Mouse (Mus musculus): ENCODE results near the gene Dctn5.
"Not testable (repeated sequence)": the region's sequence is repeated elsewhere in the genome, so short reads cannot be mapped to it uniquely, and the experiment has no call there.

Gene Dctn5

DNA sequence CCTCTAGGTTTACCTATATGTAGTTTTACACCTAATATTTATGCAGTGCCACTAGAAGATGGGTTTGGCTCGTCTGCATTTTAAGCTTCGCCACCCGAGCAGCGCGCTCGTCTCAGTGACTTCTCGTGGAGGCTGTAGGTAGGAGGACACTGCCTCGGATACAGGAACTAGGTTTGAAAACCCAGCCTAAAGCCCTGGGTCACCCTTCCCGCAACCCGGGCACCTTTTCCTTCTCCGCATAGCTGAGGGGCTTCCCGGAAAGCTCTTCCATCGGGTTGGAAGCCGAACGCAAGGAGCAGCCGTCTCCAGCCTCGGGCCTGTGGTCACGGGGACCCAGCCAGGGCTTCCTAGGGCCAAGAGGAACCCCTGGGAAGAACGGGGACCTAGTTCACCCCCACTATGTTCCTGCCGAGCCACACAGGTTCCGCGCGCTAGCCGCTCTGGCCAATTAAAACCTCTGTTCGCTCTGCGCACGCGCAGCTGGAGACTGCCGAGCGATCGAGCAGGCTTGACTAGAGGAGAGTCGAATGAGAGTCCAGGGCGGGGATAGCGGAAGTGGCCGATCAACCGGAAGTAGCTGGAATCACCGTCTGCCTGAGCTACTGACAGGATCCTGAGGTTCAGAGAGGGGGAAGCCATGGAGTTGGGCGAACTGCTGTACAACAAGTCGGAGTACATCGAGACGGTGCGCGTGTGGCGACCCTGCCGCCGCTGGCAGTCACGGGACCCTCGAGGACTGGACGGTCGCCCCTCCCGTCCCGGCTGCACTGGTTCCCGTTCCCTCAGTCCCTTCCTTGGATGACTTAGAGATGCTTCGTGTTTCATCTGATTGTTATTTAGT, at the start of gene Dctn5, which contains the start of gene Palb2:
Dctn5 (plus strand) TSS at position 545 of the 841 bp plus-strand sequence.
Palb2 (minus strand) TSS at position 489 of the 841 bp plus-strand sequence.
- peak; percentile 95 for DNase-seq (ENCODE audit: low spot score)

DNA sequence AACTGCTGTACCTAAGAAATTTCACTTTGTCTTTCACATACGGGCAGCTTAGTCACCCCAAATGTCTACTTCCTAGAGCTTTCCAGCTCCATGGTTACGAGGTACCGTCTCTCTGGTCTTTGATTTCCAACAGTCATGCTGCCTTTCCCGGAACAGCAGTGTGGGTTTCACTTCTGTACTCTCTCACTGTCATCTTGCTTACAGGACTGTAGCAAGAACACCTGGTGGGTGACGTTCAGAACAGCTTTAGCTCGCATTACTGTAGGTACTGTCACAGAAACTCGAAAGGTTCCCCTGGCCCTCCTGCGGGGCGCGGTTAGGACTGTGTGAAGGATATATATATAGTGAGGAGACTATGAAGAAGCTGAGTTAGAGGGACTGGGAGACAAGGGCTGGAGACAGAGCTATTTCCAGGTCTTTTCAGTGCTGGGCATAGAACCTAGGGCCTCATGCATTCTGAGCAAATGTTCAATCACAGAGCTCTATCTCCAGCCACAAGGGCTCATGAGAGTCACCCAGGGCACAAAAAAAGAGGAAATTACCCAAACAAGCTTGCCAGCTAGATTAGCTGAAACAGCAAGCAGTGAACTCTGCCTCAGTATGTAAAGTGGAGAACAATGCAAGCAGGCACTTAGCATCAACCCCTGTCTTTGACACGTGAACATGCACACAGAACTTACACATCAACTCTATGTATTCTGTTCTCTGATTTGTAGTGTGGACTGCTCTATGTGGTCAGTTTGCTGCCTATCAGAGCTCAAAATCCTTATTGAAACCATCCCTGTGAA, 45.5 kb upstream of the Dctn5 start:
- DNase-seq (ENCODE audit: low spot score) = no peak

DNA sequence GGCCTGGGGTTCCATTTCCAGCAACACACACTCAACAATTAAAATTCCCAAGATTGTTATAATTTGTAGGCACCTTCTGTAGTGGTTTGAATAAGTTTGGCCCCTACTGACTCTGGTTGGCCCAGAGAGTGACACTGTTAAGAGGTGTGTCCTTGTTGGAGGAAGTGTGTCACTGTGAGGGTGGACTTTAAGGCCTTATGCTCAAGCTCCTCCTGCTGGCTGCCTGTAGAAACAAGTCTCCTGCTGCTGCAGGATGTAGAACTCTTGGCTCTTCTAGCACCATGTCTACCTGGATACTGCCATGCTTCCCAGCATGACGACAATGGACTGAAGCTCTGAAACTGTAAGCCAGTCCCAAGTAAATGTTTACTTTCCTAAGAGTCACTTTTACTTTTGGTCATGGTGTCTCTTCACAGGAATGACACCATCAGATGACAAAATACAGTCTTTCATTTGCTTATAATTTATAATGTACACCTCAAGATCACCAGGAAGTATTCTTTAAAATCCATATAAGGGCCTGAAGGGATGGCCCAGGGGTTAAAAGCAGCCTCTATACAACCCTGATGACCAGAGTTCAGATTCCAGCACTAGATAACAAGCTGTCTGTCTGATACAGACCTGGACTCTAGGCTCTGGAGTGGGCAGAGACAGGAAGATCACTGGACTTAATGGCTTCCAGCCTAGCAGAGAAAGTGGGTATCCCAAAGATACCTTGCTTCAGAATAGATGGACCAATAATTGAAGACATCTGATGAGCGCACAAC, 38.1 kb upstream of the Dctn5 start:
- DNase-seq (ENCODE audit: low spot score) = no peak

DNA sequence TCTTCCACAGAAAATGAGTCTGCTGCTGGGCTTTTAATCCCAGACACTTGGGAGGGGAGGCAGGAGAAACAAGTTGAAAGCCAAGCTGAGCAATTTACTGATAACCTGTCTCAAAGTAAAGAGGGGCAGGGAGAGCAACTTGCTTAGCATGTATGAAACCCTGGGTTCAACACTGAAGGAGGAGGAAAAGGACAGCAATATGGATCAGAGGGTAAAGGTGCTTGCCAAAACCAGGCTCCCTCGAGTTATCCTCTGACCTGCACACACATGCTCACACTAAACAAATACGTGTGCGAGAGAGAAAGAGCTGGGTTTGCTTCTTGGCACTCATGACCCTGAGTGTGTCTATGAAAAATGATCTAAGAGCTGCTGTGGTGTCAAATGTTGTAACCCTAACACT, 34.8 kb upstream of the Dctn5 start:
- no peak for DNase-seq (ENCODE audit: low spot score)

DNA sequence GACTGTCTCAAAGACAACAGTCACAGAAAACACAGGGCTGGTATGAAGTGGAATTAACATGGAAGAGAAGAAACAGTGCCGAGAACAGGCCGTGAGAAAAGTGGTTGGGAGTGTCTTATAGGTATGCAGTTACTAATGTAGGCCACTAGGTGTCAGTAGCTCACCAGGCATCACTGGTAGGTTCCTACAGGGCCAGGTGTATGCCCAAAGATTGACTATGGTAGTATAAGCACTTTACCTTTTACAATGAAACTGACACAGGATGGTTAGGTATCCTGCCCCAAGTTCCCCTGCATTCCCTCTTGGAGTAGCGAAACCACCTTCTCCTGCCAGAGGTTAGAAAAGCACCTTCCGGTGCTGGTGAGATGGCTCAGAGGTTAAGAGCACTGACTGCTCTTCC, 33.6 kb upstream of the Dctn5 start:
- DNase-seq (ENCODE audit: low spot score) = no peak

DNA sequence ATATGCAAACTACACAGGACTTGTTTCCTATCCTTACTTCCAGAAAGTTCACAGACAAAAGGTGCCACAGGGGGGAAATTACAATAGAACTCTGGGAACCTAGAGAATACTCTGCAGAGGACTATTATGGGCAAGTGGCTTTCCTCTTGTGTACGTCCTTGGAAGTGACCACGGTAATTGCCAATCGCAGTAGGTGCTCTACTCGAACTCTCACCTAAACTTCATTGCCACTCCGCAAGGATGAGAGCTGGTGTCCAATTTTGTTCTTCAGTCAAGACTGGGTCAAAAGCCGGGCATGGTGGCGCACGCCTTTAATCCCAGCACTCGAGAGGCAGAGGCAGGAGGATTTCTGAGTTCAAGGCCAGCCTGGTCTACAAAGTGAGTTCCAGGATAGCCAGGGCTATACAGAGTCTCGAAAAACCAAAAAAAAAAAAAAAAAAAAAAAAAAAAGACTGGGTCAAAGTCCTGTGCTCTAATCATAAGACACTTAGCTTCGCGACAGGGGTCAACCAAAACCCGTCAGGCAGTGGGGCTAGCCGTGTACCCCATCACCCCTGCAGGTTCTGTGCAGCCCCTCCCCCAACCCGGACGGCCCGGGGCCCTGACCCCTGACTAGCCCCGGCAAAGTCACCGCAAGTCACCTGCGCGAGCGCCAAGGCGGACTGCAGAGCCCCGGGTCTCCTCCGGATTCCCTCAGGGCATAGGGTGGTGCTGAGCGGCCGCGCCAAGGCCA, 31.7 kb upstream of the Dctn5 start:
- DNase-seq (ENCODE audit: low spot score) = not testable (repeated sequence)

DNA sequence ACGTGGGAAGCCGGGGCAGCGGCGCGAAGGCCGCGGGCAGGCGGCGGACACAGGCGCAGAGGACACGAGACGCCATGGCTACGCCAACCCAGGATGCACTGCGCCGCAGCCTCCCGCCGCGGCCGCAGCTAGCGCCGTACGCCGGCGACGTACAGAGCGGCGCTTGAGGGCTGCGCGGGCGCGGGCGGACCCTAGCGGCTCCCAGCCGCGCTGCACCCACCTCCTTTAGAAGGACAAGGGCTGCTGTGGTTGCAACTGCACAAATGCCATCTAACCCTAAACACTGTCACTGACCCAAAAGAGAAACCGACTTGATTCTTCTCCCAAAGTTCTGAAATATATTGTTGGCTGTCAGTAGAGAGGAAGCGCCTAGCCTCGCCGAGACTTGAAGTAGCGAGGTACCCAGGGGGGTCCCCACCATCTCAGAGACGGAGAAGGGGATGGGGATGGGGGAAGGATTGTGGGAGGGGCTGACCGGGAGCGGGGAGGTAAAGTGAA, 31.0 kb upstream of the Dctn5 start, which contains the start of gene Ndufab1:
Ndufab1 (minus strand) TSS at position 140 of the 498 bp plus-strand sequence.
- DNase-seq (ENCODE audit: low spot score) = peak; percentile 79

DNA sequence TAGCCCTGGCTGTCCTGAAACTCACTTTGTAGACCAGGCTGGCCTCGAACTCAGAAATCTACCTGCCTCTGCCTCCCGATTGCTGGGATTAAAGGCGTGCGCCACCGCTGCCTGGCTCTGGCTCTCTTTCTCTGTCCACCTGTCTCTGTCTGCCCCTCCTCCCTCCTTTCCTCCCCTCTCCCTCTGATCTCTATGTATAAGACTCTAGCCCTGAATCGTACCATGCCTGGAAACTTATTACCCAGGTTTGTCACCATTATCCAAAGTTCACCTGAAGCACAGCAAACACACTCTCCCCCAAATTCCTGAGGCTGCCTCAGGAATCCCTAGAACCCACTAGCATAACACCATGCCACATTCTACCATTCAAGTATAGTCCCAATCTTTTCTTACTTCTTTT, 24.6 kb upstream of the Dctn5 start:
- DNase-seq (ENCODE audit: low spot score) = no peak

DNA sequence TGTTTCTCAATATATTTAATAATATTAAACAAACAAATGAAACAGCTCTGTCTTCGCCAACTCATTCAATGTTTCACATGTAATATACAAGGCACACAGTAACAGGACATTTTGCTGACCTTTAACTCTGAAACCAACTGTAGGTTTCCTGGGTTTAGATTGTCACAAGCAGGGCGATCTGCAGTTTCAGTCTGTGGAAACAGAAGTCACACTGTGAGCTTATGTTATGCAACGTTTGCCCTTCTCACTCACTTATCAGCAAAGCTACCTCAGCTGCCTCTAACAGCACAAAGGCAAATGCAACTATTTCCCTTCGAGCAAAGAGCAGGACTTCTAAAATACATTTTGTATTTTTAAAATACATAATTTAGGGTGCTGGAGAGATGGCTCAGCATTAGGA, 9.3 kb upstream of the Dctn5 start:
- no peak for DNase-seq (ENCODE audit: low spot score)

DNA sequence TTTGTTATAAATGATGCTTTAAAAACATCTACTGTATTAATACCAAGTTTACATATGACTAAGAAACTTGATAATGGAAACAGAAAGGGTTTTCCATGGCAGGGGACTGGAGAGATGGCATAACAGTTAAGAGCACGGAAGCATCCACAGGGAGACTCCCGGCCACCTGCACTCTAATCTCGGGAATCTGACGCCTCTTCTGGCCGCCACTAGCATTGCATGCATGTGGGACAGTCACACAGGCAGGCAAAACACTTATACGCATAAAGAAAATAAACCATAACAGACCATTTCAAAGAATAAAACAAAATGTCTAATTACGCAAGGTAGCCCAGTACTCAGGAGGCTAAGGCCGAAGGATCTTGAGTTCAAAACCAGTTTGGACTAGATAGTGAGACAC, 7.2 kb upstream of the Dctn5 start:
- DNase-seq (ENCODE audit: low spot score) = no peak

DNA sequence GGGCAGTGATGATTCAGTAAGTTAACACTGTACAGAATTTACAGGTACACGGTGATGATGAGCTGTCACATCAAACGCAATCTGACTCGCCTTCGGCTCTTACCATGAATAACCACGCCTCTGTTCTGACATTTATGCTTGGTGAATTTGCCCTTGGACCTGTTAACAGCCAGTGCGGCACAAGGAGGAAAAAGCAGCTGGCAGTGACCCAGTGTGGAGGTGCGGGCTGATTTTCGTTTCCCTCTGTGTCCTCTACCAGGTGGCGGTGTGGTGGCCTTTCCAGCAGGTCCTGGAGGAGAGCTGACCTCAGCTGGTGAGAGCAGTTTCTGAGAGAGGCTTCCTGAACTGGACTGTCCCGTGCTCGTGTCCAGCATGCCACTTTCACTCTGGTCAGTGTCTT, 5.9 kb upstream of the Dctn5 start:
- no peak for DNase-seq (ENCODE audit: low spot score)

DNA sequence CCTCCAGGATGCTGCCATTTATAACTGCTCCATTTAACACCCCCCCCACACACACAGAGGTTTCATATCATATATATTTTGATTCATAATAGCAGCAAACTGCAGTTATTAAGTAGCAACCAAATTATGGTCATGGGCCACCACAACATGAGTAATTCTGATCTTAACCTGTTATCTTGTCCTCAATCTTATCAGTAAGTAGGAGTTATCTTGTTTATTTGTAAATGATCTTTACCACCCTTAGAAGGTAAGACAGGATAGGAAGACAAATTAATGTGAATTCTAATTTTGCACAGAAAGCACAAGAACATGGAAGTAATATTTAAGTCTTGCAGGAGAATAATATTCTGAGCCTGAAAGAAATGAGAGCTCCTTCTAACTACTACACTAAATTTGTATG, 1.0 kb upstream of the Dctn5 start:
- no peak for DNase-seq (ENCODE audit: low spot score)

DNA sequence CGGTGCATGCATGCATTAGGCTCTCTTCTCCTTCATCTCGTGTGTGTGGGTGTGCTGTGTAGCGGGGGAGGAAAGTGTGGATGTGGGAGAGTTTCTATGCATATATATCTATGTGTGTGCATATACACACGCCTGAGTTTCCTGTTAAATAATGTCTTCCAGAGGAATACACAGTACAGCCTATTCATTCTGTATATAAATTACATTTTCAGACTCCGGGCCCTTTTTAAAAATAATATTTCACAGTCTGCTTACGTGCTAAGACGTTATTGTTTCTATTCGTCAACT, 441 bp downstream of the Dctn5 start:
- no peak for DNase-seq (ENCODE audit: low spot score)

DNA sequence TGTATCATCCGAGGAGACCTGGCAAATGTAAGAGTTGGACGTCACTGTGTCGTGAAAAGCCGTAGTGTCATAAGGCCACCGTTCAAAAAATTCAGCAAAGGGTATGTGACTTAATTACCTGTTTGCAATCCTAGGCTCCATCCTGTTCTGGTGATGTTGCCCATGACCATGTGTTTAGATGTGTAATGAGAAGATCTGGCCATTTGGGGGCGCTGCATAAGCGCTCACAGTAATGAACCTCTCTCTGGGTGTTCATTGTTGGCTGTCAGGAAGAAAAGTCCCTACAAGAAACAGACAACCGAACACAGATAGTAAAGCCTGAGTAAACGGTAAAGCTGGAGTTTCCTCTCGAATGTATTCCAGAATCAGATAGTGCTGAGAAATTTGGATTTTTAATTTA, 2.2 kb downstream of the Dctn5 start:
- no peak for DNase-seq (ENCODE audit: low spot score)

DNA sequence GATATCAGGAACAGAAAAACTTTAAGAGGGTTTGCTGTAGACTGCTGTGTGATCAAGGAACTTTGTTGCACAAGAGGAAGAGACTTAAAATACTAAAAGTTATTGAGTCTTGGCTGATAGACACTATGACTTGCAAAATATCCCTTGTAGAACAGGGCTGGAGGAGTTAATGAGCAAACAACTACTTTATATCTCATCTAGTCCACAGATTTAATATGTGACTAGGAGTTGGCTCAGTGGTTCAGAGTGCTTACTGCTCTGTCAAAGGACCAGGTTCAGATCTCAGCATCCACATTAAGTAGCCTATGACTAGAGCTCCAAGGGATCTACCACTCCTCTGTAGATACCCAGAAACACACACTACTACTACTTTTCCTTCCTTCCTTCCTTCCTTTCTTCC, 4.2 kb downstream of the Dctn5 start:
- no peak for DNase-seq (ENCODE audit: low spot score)

DNA sequence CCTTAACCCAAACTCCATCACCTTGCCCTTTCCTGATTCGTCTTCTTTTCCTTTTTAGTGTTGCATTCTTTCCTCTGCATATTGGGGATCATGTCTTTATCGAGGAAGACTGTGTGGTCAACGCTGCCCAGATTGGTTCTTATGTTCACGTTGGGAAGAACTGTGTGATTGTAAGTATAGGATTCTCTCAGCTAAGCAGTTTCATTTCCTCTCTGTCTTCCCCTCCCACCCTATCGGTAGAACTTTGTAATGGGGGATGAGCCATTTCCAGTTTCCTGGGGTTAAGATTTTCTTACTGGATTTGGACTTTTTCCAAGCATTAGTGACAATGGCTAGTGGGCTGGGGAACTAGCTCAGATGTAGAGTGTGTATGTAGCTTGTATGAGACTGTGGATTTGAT, 5.3 kb downstream of the Dctn5 start:
- DNase-seq (ENCODE audit: low spot score) = no peak

DNA sequence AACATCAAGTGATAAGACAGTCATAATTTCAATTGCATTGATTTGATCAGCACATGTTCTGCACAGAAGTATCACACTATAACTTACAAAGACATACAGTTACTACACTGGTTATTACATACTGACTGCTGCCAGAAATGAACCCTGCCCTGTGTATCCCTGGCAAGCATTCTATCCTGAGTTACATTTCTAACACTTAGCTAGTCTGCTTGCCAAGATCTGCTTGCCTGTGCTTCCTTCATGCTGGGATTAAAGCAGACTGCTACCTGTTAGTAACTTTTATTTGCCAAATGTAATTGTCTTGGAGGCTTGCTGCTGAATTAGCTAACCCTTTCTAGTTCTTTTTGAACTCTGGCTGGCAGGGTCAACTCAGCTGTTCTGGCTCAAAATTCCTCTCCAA, 8.2 kb downstream of the Dctn5 start:
- DNase-seq (ENCODE audit: low spot score) = no peak

DNA sequence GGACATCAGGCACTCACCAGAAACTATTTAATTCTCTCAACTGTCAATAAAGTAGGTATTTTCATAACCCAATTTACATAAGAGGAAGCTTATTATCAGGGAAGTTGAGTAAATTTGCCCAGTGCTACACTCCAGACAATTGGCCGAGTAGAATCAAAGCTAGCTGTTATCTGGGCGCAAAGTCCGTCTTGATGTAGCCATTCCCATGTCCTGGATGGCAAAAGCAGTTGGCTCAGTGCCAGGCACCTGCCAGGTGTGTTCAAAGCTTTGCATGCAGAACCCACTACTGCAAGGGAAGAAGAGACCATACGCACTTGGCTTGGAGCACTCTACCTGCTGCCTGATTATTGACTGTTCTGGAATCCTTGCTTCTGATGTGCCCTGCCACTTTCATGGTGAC, 19.6 kb downstream of the Dctn5 start:
- no peak for DNase-seq (ENCODE audit: low spot score)

DNA sequence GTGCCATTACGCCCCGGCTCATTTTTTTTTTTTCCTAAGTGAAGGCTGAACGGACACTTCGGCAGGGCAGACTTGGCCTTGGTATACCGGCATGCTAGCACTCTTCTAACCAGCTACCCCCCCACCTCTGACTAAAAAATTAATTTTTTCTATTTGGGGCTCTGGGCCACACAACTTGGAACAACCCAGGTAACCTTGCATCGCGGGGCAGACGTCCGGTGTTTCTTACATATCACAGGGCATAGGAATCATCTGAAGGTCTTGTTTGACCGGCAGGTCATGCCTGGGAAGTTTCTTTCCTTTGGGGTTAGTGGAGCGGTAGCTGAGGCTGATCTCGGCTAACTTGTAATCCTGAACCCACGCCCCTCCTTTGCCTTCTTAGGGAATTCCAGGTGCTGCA, 25.6 kb downstream of the Dctn5 start:
- no peak for DNase-seq (ENCODE audit: low spot score)

DNA sequence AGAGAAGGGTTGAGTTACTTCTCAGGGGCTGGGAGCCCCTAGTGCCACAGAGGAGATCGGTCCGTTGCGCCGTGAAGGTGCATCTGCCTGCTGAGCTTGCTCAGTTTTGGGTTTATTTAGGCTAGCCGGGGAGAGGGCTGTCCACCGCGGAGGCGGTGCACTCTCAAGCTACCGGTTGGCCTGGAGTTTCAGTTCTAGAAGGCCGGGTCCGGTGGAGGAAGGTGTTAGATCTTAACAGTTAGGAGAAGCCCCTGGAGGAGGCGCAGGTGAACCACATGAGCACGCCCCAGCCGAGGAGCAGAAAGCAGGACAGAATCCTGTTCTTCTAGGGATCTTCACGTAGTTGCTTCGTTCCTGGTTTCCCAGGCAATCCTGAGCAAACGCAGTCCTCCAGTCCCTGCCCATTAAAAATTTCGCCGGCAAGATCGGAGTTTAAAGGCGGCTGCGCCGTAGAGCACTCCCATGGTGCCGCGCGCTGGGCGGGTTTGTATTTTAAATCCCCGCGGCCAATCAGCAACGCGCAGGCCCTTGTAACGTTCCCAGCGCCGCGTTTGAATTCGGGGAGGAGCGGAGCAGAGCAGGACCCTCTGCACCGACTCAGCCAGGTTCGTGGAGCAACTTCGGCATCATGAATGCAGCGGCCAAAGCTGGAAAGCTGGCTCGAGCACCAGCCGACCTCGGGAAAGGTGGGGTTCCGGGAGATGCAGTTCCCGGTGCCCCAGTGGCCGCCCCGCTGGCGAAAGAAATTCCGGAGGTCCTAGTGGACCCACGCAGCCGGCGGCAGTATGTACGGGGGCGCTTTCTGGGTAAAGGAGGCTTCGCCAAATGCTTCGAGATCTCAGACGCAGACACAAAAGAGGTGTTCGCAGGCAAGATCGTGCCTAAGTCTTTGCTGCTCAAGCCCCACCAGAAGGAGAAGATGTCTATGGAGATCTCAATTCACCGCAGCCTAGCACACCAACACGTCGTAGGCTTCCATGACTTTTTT, 26.4 kb downstream of the Dctn5 start, which contains the start of gene Plk1:
Plk1 (plus strand) TSS at position 525 of the 988 bp plus-strand sequence.
- DNase-seq (ENCODE audit: low spot score) = peak; percentile 58
